Mouse (Mus musculus) cerebellum, adult 11-12 months (tissue): ENCODE results near the gene Ppp2r3c.
"Not testable (repeated sequence)": the region's sequence is repeated elsewhere in the genome, so short reads cannot be mapped to it uniquely, and the experiment has no call there.

ENCODE experiments used
- DNase-seq: peaks from one replicate; pipeline ENCODE4 v3.0.0; 2022

Gene Ppp2r3c

DNA sequence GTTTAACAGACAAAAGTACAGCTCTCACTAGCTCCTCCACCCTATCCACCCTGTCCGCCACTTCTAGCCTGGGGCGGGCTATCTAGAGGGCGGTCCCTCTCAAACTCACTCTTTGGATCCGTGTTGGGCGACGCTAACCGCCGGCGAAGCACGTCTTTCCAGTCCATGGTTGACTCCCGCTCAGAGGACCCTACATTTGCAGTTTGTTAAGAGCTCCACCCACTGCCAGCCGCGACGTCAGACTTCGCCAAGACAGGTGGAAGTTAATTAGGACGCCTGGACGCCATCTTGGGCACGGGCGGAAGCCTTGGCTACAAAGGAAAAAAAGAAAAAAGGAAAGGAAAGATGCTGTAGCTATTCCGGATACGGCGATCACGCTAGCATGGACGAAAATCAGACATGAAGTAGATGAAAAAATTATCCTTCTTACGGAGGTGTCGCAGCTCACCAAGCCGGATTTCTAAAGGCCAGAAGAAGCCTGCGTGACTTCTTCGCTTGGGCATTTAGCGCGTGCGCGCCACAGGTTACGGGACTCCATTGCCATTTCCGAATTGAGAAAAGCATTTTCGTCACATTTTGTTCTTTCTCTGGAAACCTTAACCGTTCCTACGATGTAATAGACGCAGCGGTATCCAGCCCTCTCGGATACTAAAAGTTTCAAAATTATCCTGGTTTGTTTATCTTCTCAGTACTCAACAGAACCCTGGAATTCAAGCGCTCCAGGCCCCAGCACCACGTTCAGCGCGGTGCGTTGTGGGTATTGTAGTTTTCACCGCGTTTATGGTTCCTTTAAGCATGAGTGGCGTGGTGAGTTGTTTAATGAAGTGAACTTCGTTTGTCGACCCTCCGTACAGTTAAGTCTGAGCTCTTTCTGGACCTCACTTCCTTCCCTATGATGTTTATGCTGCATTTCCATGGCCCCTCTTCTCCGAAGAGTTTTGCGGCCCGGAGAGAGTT, at the start of gene Ppp2r3c:
Gene Ppp2r3c (minus strand): TSS at position 514 of the 957 bp plus-strand sequence.
- DNase-seq, result peak; percentile 89

DNA sequence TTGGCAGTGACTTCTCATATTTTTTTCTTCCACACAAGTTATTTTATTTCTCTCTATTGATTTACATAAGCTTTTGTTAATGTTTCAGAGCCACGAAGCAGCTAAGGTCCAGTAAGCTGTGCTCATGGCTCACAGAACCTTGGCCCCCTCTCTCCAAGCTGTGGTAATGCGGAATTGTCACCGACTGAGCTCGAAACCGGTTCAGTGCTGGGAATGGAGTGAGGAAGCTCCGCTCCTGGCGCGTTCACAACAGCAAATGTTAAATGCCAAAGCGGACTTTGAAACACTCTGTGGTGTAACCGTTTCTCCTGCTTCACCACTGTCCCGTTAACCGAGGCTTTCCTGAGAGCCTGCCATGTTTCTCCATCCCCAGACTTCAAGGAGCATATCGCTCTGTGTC, 41.8 kb upstream of the Ppp2r3c start:
- DNase-seq, result no peak

DNA sequence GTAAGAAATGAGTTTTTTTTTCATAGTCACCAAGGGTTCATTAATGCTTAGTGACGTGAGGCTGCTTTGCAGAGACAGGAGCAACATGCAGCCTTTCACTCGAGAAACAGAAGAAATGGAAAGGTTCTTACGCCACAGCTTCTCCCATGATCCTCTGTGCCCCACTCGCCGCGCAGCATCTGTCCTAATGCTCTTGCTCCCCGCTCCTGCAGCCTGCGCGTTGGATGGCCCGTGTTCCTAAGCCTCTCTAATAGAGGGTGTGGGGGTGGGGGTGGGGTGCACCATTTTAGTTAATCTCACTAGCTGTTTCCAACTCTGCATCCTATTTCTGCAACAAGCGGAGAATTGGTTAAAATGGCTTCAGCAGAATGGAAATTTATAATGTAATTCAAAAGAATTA, 41.2 kb upstream of the Ppp2r3c start:
- DNase-seq, result no peak

DNA sequence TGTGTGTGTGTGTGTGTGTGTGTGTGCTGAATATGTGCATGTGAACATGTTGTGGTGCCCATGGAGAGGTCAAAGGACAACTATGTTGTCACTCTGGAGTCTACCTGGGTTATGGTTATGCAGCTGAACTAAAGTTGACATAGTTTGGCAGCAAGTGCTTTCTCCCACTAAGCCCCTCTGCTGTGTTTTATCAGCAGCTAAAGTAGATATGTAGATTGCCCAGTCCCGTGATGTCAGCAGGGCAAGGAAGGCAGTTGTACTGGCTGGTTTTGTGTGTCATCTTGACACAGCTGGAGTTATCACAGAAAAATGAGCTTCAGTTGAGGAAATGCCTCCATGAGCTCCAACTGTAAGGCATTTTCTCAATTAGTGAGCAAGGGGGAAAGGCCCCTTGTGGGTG, 40.2 kb upstream of the Ppp2r3c start:
- DNase-seq, result not testable (repeated sequence)

DNA sequence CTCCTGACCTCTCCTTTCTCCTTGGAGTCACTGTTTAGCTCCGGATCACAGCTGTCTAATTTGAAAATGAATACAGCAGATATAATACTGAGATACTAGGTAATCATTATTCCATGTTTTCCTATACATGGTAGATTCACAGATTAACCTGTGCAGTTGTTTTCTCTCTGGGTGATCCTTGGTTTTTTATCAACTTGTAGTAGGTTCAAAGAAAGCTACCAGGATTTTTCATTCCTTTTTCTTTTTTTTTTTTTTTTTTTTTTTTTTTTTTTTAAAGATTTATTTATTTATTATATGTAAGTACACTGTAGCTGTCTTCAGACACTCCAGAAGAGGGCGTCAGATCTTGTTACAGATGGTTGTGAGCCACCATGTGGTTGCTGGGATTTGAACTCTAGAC, 35.7 kb upstream of the Ppp2r3c start:
- not testable (repeated sequence) for DNase-seq

DNA sequence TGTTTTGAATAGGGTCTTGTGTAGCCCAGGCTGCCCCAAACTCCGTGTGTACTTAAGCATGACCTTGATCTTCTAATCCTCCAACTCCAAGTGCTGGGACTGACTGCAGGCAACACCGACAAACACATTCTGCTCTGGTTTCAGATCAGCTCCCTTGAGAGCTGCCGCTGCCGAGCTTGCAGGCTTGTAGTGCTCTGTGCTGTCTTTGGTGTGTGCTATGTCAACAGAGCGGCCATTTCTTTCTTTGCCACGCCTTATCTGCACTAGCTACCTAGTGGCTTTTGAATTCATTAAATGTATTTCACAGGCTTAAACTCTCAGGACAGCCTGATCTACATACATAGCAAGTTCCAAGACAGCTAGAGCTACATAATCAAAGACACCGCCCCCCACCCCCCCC, 30.9 kb upstream of the Ppp2r3c start:
- no peak for DNase-seq

DNA sequence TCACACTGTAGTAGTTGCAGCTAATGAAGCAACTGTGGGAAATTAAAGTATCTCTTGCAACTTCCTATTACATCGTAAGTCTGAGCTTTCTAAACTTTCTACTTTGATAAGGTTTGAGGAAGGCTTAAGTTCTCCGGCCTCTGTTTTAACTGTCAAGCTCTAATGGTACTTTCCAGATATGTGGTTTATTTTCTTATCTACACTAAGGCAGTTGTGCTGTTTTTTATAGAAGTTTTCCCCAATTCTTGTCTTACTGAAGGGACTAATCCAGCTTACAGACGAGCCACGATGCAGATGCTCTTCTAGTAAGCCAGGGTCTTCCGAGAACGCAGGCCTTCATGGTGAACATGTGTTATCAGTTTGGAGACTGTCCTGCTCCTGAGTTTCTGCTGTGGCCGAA, 26.6 kb upstream of the Ppp2r3c start:
- no peak for DNase-seq

DNA sequence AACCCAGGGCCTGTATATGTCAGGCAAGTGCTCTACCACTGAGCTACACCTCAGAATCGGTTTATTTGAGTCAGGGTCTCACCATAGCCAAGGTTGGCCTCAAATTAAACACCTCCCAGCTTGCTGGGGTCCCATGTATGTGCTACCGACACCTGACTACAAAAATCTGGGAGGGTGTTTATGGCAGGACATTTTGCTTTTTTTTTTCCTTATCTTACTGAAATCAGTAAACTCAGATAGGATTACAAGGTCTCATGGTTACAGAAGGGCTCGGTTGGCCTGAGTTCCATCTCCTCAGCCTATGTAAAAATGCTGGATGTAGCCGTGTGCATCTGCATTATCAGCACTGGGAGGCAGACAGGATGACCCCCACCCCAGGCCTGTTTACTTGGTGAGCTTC, 26.0 kb upstream of the Ppp2r3c start:
- DNase-seq, result no peak

DNA sequence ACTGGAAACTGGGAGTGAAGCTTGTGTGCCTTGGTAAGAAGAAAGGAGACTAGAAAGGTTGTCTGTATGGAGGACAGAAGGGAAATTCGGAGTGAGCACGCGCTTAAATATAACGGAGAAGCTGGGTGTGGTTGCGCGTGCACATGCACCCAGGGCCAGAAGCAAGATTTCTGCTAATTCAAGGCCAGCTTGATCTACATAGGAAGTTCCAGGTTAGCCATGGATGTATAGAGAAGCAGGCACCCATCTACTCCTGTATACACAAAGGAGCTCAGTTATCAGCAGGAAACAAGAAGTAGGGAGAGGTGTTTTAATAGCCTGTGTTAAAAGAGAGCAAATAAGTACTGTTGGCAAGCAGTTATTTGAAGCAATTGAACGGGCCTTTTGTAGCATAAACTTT, 22.9 kb upstream of the Ppp2r3c start:
- DNase-seq, result no peak

DNA sequence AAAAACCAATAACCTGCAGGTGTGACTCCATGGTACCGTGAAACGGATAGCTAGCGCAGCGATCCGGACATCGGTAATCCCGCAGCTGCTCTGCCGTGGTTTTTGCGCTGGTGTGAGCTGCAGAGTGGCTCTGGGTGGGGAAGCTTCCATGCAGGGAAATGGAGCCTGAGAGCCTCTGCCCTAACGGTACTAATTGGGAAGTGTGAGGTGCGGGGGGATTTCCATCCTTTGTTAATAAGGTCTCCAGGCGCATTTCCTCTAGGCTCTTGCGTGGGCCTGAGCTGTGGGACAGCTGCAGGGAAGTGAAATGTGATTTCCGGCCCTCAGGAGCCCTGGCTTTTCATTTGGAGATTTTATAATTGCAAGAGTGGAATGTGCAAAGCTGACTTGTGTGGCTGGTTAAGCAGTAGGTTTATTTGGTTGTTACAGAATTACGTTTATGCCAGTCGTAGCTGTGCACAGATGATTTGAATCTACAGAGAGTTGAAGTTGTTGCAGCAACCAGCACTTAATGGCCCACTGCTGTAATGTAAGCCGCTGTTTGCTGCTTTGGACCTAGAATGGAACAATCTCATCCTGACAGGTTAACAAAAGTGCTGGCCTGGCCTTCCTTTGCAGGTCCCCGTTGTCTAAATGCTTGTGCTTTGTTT, 19.0 kb upstream of the Ppp2r3c start:
- no peak for DNase-seq

DNA sequence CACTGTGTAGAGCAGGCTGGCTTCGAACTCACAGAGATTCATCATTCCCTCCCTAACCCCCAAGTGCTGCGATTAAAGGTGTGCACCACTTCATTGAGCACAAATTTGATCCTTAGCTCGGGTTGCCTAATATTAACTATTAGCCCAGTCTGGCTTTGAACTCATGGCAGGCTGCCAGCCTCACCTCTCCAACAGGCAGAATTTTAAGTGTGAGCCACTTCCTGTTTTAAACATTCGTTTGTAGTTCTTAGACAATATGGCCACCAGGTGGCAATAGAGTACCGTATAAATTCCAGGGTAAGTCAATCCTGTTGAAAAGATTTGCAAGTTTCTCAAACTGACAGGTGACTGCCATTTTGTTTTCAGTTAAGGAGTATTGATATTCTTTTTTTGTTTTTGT, 12.4 kb upstream of the Ppp2r3c start:
- peak; percentile 32 for DNase-seq

DNA sequence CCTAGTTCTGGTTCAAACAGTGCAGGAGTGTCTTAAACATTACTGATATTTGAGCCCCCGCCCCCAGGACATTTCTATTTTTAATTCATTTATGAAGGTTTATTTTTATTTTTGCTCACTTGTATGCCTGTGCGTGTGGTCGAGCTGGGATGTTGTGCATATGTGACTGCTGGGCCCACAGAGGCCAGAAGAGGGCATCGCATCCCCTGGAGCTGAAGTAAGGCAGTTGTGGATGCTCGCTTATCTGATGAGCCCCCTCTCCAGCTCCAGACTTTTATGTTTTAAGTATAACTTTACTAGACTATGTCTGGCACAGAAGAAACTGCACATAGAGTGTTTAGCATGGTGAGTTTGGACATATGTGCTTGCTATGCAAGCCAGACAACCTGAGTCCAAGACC, 11.1 kb upstream of the Ppp2r3c start:
- no peak for DNase-seq

DNA sequence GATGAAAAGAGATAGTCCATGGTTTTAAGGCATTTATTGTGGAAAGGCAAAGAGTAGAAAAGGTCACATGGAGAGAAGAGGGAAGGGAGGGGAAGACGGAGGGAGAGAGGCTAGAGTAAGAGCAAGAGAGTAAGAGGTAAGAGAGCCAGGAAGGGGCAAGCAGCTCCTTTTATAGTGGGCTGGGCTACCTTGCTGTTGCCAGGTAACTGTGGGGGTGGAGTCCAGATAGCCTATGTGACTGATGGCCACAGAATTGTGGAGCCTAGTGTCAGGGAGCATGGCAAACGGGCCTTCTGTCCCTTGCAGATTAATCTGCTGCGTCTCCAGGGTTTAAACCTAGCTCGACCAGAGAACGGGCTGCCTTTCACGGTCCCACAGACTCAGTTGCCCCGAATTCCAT, 9.0 kb upstream of the Ppp2r3c start:
- DNase-seq, result no peak

DNA sequence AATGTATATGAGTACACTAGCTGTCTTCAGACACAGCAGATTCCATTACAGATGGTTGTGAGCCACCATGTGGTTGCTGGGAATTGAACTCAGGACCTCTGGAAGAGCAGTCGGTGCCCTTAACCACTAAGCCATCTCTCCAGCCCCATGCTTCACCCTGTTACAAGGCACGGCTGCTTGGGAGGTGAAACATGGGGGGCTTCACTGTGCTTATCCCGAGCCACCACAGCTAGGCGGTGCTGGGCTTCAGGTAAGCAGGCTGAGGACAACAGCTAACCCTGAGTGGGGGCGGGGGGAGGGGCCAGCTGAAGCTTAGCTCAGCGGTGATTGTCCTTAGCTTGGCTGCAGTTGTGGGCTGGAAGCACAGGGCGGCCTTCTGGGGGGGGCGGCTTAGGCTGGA, 6.7 kb upstream of the Ppp2r3c start:
- no peak for DNase-seq

DNA sequence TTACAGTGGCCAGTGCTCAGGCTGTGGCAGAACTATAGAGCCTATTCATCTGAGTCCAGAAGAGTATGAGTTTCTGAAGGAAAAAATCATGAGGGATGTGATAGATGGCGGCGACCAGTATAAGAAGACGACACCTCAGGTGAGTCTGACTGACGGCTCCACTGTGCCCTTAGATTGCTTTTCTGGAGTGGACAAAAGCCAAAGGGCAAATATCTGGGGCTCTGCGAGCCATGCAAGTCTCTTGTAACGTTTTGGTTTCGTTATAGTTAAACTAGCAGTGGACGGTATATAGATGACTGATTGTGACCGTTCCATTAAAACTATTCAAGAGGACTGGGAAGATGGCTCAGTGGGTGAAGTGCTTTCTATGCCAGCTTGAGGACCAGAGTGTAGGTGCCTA, 5.9 kb upstream of the Ppp2r3c start:
- DNase-seq, result no peak

DNA sequence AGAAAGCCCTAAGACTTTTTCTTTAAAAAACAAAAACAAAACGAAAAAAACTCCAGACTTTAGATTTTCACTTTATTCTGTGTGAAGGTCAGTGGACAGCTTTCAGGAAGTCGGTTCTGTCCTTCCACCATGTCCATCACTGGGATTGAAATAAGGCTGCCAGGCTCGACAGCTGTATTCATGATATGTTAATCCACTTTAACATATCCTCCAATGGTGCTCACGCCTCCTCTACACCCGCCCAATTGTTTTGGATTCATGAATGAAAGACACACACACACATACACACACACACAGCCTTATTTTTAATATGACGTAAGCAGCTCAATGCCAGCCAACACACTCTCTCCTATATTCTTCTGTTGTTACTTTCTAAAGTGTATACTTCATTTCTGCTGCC, 4.8 kb upstream of the Ppp2r3c start:
- no peak for DNase-seq

DNA sequence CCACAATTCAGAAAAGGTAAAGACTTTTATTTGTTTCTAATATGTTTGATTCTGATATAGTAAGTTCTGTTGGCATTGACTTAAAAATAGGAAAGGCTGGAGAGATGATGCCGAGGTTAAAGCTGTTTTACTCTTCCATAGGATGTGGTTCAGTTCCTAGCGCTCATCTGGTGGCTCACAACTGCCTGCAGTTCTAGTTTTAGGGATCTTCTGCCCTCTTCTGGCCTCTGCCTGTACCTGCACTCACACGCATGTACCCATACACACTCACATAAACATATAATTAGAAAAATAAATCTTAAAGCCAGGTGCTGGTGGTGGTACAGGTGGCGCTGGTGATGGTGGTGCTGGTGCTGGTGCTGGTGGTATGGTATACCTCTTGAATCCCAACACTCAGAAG, 3.6 kb upstream of the Ppp2r3c start:
- no peak for DNase-seq

DNA sequence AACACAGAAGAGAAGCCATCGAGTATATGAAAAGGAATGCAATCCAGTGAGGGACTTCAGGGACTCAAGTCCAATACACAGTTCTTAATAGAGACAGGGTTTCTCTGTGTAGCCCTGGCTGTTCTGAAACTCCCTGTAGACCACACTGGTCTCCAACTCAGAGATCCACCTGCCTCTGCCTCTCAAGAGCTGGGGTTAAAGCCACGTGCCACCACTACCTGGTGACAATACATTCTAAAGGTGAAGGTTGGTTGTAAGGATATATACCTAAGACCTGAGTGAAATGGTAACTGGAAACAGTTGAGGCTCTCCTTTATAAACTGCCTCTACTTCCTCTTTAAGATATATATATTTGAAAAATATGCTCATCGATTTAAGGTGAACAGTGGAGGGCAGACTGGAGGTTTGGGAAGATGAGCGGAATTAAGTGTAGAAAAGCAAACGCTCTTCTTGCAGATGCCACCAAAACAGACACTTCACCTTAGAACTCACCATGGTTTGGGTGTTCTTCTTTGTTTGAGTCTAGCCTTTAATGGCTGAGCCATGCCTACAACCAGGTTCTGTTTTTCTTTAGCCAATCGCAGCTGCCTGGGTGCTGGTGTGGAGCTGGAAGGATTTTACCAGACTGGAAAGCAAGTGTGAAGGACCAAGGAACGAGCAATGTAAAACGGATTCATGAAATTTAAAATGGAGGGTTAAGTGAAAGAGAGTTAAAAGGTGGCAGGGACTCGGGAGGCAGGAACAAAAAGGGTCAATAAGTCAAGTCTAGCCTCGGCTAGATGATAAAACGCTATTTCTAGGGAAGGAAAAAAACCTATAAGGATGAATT, 1.1 kb downstream of the Ppp2r3c start:
- no peak for DNase-seq

DNA sequence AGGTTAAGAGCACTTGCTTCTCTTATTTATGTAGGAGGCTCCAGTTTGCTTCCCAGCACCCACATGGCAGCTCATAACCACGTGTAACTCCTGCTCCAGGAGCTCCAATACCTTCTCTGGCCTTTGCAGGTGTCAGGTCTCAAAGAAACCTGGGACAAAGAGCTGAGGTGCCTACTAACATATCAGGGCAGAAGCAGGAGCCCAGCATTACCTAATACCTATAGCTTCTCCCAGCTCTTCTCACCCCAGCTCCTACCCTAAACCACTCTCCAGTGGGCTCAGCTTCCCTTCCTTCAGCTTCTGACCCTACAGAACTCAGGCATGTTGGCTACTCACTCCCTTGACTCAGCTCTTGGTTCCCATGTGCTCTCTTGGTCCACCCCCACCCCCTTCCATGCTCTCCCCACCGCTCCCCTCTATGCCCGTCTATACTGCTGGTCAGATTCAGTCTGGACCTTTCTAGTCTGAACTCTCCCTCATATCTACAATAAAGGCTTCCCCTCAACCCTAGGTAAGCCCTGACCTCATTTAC, 1.9 kb downstream of the Ppp2r3c start:
- no peak for DNase-seq

DNA sequence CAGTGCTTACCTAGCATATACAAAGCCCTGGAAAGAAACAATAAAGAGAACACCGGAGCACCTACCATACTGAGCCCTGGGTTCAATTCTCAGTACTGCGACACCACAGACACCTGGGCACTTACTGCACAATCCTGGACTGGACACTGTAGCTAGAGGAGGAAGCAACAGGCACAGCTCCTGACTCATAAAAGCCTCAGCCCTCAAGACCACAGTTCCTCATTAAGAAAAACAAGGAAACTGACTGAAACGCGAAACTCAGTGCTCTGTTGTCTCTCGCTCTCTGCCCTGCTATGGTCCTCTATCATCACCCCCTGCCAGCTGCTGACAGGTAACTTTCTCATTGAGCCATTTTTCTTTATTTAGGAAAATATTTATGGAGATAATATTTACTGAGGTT, 3.5 kb downstream of the Ppp2r3c start, which contains the start of gene 1110008L16Rik:
Gene 1110008L16Rik (plus strand): TSS at position 242 of the 400 bp plus-strand sequence.
- DNase-seq, result no peak

DNA sequence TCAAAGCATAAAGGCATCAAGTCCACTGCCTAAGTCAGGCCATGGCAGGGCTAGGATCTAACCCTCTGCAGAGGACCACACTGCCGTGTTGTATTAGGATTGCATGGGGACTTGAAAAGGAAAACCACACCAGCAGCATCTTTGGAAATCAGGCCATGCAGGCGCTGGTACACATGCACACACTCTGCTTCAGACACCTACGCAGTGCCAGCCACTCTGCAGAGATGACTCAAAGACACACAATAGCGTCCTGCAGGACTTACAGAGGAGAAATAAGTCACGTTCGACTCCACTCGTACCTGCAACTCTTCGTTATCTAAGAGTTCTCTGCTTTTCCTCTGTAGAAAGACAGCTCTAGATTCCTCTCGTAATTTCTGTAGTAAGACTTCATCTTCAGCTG, 4.7 kb downstream of the Ppp2r3c start:
- no peak for DNase-seq

DNA sequence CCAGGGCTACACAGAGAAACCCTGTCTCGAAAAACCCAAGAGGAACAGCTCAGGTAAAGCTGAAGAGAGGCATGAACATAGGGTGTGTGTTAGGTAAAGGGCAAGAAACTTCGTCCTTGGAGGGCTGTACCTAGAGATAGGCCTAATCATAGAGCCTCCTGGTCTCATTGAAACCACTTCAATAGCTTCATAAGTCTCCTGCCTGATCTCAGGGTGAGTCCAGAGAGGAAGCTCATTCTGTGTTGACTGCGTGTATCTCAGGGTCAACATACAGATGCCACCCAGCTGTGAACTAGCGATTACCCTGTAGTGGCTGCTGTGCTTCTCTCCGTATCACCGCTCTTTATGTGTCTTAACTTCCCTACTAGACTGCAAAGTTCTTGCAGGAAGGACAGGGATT, 25.2 kb downstream of the Ppp2r3c start:
- DNase-seq, result not testable (repeated sequence)

DNA sequence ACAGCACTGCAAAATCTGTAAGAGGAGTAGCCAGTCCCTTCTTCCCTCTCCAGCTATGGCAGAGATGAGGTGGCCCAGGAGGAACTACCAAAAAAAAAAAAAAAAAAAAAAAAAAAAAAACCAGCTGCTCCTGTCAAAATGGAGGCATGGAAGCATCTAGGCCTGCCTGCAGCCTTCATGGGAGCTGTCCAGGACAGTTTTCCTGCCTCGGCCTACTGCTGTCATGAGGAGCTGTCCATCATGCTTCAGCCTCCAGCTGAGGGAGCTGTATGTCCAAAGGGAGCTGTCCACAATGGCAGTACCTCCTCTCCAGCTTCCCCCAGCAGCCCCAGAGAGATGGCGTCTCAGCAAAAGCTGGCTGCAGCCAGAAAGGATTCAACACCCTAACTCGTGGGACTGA, 30.6 kb downstream of the Ppp2r3c start:
- DNase-seq, result no peak
